Mouse (Mus musculus) heart, adult 10 weeks (tissue): ENCODE measurements around the gene Nf2. TPM values are rescaled to one million over a fixed set of nuclear protein-coding genes. Genes with fewer than 3 reads are reported as not detected.

Experiments used
- polyA plus RNA-seq: library from polyadenylated mRNA; stranded (reverse); fragments of 350-450 nt; fragmentation: Illumina TruSeq; extraction: RNeasy Lipid Tissue Mini Kit (QIAGEN cat#74804); gene quantifications from one replicate; pipeline ENCODE4 v1.2.3, GENCODE M21; 2014; ENCODE audit warnings: low read depth, low replicate concordance

The Nf2 gene
- 83.4 TPM for polyA plus RNA-seq

DNA sequence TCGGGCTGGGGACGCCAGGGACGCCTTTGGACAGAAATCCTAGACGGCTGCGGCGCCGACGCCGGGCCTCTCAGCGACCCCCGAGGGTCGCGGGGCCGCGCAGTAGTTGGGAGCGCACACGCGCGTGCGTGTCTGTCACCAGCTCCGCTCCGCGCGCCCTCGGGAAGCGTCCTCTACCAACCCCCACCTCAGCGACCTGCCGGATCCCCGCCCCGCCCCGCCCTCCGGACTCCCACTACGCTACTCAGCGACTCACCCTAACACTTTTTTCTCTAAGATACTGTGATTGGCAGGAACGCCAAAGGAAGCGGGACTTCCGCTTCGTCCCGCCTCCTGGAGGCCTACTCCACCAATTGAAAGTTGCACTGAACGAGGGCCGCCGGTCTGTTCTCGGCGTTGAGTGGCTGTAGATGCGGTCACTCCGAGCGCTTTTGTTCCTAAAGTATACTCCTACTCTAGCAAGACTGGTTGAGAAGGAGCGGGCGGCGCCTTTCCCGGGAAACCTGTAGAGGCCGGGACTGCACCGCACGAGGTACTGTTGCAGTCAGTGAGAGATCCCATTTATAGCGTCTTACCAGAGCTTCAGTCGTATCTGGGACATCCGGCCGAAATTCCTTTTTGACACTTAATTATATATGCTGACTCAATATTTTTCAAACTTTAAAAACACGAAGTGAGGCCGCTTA is at the start of gene Nf2:
TSS of gene Nf2 (minus strand) at position 279 of the 686 bp plus-strand sequence.

DNA sequence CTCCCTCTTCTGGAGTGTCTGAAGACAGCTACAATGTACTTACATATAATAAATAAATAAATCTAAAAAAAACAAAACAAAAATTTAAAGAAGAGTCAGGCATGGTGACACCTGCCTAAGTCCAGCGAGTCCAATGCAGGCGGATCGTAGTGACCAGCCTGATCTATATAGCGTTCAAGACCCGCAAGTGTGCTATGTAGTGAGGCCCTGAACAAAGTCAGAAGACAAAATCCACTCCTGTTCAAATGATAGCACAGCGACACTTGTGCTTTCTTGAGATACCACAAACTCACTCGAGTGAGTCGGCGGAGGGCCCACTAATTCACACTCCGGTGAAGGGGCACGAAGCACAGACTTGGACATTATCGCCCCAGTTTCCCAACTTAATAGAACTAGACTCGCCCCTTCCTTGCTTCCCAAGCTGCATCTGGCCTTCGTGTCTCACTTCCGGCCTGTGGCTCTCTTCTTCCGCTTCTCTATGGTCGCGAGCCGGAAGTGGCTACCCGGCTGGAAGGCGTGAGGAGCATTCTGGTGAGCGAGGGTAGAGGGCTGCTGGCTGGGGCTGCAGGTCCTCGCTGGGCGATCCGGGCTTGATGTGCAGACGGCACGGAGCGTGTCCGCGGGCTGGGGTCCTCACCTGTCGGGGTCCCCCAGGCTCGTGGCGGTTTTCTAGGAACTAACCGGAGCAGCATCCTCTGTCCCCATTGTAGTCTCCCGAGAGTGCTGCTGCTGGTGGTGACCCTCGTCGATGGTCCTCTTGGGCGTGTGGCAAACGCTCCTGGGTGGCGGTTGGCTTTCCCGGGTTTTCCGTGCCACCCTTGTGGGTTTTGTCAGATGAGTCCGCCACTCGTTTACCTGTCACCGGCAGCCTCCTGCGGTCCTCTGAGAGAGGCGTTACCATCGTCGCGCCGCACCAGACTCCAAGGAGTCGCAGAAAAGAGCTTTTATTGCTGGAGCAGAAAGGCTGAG is 45.8 kb upstream of the Nf2 start, which contains the start of gene Thoc5:
TSS of gene Thoc5 (plus strand) at position 473 of the 969 bp plus-strand sequence.

DNA sequence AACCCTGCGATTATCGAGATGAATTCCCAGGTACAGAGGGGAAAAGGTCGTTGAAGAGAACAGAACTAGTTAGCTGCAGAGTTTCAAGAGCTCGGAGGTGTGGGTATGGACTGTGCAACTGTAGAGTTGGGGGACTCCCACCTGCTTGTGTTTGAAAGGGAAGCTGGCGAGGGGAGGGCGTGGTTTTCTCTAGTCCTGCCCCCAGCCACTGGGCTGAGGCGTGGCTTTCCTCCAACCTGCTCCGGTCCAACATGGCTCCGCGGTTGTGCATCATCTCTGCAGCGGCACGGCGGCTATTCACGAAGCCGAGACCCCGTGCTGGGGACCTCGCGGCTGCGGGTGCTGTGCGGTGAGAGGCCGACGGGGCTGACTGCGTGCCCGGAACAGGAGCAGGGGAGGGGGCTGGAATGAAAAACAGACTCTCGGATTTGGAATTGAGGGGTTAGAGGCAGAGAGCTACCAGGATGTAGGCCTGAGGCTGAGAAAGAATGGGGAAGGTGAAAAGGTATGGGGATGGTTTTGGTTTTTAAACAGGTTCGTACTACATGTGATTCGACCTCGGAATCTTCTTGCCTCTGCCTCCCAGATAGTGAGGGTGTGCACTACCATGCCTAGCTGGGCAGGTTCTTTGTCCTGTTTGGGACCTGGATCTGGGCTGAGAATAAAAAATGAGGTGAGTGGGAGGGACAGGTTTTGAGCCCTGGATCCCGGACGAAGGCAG is 24.6 kb upstream of the Nf2 start, which contains the start of gene Nipsnap1:
TSS of gene Nipsnap1 (plus strand) at position 197 of the 721 bp plus-strand sequence.

DNA sequence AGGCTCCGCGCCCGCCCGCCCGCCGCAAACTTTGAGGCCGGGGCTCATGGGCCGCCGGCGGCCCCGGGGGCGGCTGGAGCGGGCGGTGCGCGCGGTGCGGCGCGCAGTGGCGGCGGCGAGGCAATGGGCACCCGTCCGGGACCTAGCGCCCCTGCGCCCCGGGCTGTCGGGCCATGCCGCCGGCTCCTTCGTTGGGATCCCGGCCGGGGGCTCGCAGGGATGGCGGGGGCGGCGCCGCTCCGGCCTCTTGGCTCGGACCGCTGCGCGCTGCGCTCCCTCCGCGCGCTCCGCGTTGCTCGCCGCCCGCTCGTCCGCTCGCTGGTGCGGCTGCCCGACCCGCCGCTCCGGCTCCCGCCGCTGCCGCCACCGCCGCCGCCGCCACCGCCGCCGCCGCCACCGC is 102.6 kb downstream of the Nf2 start, which contains the start of gene Cabp7:
TSS of gene Cabp7 (minus strand) at position 46 of the 400 bp plus-strand sequence.

Other genes with a start within 250 kb of the Nf2 start
- not detected for gene Gm11032, start 229.5 kb downstream of the Nf2 start, polyA plus RNA-seq
- gene Ascc2, start 211.8 kb downstream of the Nf2 start, polyA plus RNA-seq = 15.9 TPM
- gene Uqcr10, start 145.2 kb downstream of the Nf2 start, polyA plus RNA-seq = 1,829 TPM
- 34.0 TPM for gene Zmat5, start 144.9 kb downstream of the Nf2 start, polyA plus RNA-seq
- not detected for gene Cabp7, start 102.8 kb downstream of the Nf2 start, polyA plus RNA-seq
- gene Nipsnap1, start 24.4 kb upstream of the Nf2 start, polyA plus RNA-seq = 1.2 TPM
- gene Thoc5, start 45.8 kb upstream of the Nf2 start, polyA plus RNA-seq = 19.3 TPM
- gene Nefh, start 98.5 kb upstream of the Nf2 start, polyA plus RNA-seq = not detected
- 41.9 TPM for gene Ap1b1, start 137.3 kb upstream of the Nf2 start, polyA plus RNA-seq
- gene Rasl10a, start 208.6 kb upstream of the Nf2 start, polyA plus RNA-seq = 5.3 TPM
- gene Gas2l1, start 215.8 kb upstream of the Nf2 start, polyA plus RNA-seq = 21.5 TPM
- gene Rhbdd3, start 249.4 kb upstream of the Nf2 start, polyA plus RNA-seq = 28.7 TPM
- 190 TPM for gene Ewsr1, start 249.7 kb upstream of the Nf2 start, polyA plus RNA-seq